Comparison of ENCODE assay signal across 13 mouse cellular contexts in genomic region chr13:99454977-99455376, GRCm38 (mm10).
"Had no signal": no experiment of that assay in that cellular context is flagged by ENCODE, and none has a peak within 500 bp of the region (broad histone marks: within the 10 kb centered on the region; RNA-seq: fewer than 3 reads in every experiment).

No protein-coding gene starts in this region.

- H3K9ac ChIP-seq: limb, embryonic 13.5 days; liver, embryonic 14.5 days; neural tube, embryonic 12.5 days had no signal

- H3K4me3 ChIP-seq: limb, embryonic 13.5 days; myocyte; neural tube, embryonic 12.5 days had no signal

- H3K9me3 ChIP-seq: limb, embryonic 13.5 days; neural tube, embryonic 12.5 days had no signal

- H3K36me3 ChIP-seq: limb, embryonic 13.5 days had no signal

- H3K4me2 ChIP-seq: limb, embryonic 13.5 days; neural tube, embryonic 12.5 days had no signal

- H3K27ac ChIP-seq: limb, embryonic 13.5 days; liver, embryonic 14.5 days; neural tube, embryonic 12.5 days had no signal

- DNase-seq: kidney, adult 8-10 months; kidney, postnatal 25 days; left cerebral cortex, postnatal 4 days; lung, adult 18-20 months; retina, postnatal 1 day; right cerebral cortex, postnatal 4 days; spleen, adult 18-20 months; thymus, adult 18-20 months; thymus, postnatal 14 days had no signal

- H3K27me3 ChIP-seq: limb, embryonic 13.5 days; neural tube, embryonic 12.5 days had no signal
